Mouse (Mus musculus) mesoderm, embryonic 11.5 days (tissue): ENCODE measurements at regions not wholly inside any gene's neighbourhood (a gene's known extent, or its start where the extent isn't known, plus 50 kb on each side); places are given as distances from the start of the nearest gene placed in this dataset.

ENCODE experiments used
- DNase-seq: peaks from one replicate; pipeline ENCODE4 v3.0.0-alpha.2; 2012; ENCODE audit warnings: low read depth, low spot score

- no peak for DNase-seq
These were observed 473.0 kb downstream of the Hs3st4 start for GRCm38 (mm10) chr7:124455659-124456058.

- no peak for DNase-seq
These were observed 504.7 kb downstream of the Hs3st4 start for GRCm38 (mm10) chr7:124487326-124487725.

GRCm38 (mm10) chr7:124491109-124491793 lies 508.6 kb downstream of the Hs3st4 start:
- no peak for DNase-seq

- no peak for DNase-seq
These were observed 509.3 kb downstream of the Hs3st4 start for GRCm38 (mm10) chr7:124491851-124492390.

- peak; percentile 1 for DNase-seq
These were observed 518.0 kb downstream of the Hs3st4 start for GRCm38 (mm10) chr7:124500636-124501035.

GRCm38 (mm10) chr7:124502760-124503159 lies 520.1 kb downstream of the Hs3st4 start:
- DNase-seq: no peak

GRCm38 (mm10) chr7:124549038-124549437 lies 566.4 kb downstream of the Hs3st4 start:
- no peak for DNase-seq

GRCm38 (mm10) chr7:124557213-124557612 lies 574.5 kb downstream of the Hs3st4 start:
- no peak for DNase-seq

GRCm38 (mm10) chr7:124570804-124571203 lies 588.1 kb downstream of the Hs3st4 start:
- DNase-seq: no peak

GRCm38 (mm10) chr7:124573666-124574065 lies 591.0 kb downstream of the Hs3st4 start:
- DNase-seq: no peak

GRCm38 (mm10) chr7:124581342-124581741 lies 598.7 kb downstream of the Hs3st4 start:
- no peak for DNase-seq

GRCm38 (mm10) chr7:124585296-124585695 lies 602.6 kb downstream of the Hs3st4 start:
- no peak for DNase-seq

GRCm38 (mm10) chr7:124591369-124591768 lies 608.7 kb downstream of the Hs3st4 start:
- DNase-seq: no peak

- no peak for DNase-seq
These were observed 610.8 kb downstream of the Hs3st4 start for GRCm38 (mm10) chr7:124593462-124593861.

GRCm38 (mm10) chr7:124600767-124601166 lies 618.1 kb downstream of the Hs3st4 start:
- no peak for DNase-seq

- DNase-seq: no peak
These were observed 621.9 kb downstream of the Hs3st4 start for GRCm38 (mm10) chr7:124604581-124604980.

- DNase-seq: no peak
These were observed 623.3 kb downstream of the Hs3st4 start for GRCm38 (mm10) chr7:124605978-124606377.

GRCm38 (mm10) chr7:124607061-124607460 lies 624.4 kb downstream of the Hs3st4 start:
- DNase-seq: no peak

GRCm38 (mm10) chr7:124610437-124610836 lies 627.8 kb downstream of the Hs3st4 start:
- DNase-seq: no peak

GRCm38 (mm10) chr7:124647131-124647530 lies 664.5 kb downstream of the Hs3st4 start:
- no peak for DNase-seq

GRCm38 (mm10) chr7:124667180-124667968 lies 684.7 kb downstream of the Hs3st4 start:
- no peak for DNase-seq

GRCm38 (mm10) chr7:124668058-124668457 lies 685.4 kb downstream of the Hs3st4 start:
- peak; percentile 10 for DNase-seq

- DNase-seq: no peak
These were observed 687.8 kb downstream of the Hs3st4 start for GRCm38 (mm10) chr7:124670477-124670876.
